Mouse (Mus musculus): ENCODE data around the gene Kptn. TPM values are rescaled to one million over a fixed set of nuclear protein-coding genes. Genes with fewer than 3 reads are reported as not detected.
A peak's percentile ranks its signal among the peaks of the same experiment; 100 is the strongest.

Kptn gene
- polyA plus RNA-seq, 1 experiment from 2014 or later = 41.2 TPM

DNA sequence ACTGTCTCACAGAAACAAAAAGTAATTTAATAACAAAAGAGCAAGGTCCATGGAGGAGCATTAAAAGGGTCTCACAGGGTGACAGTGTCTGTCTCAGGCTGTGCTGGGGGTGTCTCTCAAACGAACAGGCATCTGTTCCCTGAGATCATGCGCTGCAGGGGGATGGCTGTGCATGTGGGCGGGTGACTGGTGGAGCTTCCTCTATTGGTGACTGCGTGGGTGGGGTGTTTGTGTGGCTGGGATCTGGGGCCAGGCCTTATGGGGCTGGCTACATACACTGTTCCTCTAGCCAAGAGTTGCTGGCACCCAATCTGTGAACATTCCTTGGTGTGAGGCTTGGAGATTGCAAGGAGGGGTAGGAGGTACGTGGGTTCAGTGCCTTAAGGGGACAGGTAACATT is 29.5 kb downstream of the Kptn start:
- no peaks in the 10 kb centered on the region for H3K9me3 ChIP-seq
- H3K4me2 ChIP-seq (replicated peaks) = no peak overlapping the region
- H3K4me1 ChIP-seq (replicated peaks) = peaks cover 19% of the 10 kb centered on the region
- no peak overlapping the region for H3K27ac ChIP-seq
- H3K27me3 ChIP-seq = no peaks in the 10 kb centered on the region
- no peak overlapping the region for H3K9ac ChIP-seq (replicated peaks)
- WGBS = 72% methylated on average over 5 of the region's 5 CpGs
- ATAC-seq = no peak
- peaks cover 22% of the 10 kb centered on the region for H3K36me3 ChIP-seq
- H3K4me3 ChIP-seq (replicated peaks) = no peak overlapping the region

DNA sequence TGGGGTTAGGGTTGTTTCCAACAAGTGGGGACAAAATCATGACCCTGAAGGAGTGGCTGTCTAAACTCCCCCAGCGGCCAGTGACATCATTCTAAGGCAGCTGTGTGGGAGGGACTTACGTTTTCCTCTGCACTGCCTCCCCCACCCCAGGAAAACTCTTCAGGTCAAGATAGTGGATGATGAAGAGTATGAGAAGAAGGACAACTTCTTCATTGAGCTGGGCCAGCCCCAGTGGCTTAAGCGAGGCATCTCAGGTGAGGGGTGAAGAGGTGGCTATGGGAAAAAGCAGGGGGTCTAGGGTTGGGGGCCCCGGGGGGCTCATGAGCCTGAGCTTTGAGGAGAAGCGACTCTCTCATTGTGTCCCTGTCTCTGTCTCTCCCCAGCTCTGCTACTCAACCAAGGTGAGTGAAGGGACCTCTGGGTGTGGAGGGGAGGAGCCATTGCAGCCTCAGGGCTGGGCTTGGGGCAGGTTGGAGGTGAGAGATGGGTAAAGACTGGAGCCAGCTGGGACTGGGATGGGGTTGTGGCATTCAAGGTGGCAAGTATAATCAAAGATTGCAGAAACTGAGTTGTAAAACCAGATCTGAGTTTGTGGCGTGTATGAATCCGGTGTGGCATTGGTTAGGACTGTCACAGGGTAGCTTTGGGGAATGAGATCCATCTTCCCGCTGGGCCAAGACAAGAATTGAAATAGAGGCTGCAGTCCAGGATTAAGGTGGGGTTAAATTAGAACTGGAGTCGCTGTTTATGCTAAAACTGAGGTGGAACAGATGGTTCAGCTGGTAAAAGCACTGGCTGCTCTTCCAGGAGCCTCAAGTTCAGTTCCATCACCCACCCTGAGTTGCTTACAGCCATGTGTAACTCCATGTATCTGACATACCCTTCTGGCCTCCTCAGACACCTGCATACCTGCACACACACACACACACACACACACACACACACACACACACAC is 30.8 kb downstream of the Kptn start:
- Histone ChIP-seq H3K27me3 (no peaks in the 10 kb centered on the region), H3K4me3 (replicated peaks) (no peak overlapping the region), H3K27ac (no peak overlapping the region), H3K36me3 (peaks cover 12% of the 10 kb centered on the region), H3K4me1 (replicated peaks) (peaks cover 19% of the 10 kb centered on the region), H3K9ac (replicated peaks) (no peak overlapping the region), H3K4me2 (replicated peaks) (no peak overlapping the region), H3K9me3 (no peaks in the 10 kb centered on the region)
- no peak for ATAC-seq
- WGBS = 73% methylated on average over 9 of the region's 9 CpGs

DNA sequence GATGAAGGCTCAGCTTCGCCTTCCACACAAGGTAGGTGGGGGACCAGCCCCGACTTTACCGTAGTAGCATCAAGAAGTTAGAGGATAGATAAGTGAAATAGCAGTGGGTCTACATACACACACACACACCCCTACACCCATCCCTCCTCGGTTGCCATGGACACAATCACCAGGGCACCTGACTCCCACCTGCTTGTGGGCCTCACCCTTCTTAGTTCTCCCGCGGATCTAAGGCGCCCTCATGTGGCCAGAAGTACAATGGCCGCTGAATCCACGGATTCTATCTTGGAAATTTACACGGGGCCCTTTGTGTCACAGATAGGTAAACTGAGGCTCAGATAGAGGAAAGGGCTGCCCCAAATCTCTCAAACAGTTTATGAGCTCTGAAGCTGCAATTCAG is 33.8 kb downstream of the Kptn start:
- no peak overlapping the region for H3K4me2 ChIP-seq (replicated peaks)
- H3K4me3 ChIP-seq (replicated peaks) = no peak overlapping the region
- H3K36me3 ChIP-seq = peaks cover 17% of the 10 kb centered on the region
- H3K27me3 ChIP-seq = peaks cover 12% of the 10 kb centered on the region
- H3K4me1 ChIP-seq (replicated peaks) = peaks cover 7% of the 10 kb centered on the region
- peak overlapping the region; percentile 44; the same call in 1 of the 2 replicates for H3K27ac ChIP-seq
- H3K9ac ChIP-seq (replicated peaks) = no peak overlapping the region
- H3K9me3 ChIP-seq = no peaks in the 10 kb centered on the region
- WGBS = 18% methylated on average over 10 of the region's 10 CpGs
- peak; percentile 92 for ATAC-seq

DNA sequence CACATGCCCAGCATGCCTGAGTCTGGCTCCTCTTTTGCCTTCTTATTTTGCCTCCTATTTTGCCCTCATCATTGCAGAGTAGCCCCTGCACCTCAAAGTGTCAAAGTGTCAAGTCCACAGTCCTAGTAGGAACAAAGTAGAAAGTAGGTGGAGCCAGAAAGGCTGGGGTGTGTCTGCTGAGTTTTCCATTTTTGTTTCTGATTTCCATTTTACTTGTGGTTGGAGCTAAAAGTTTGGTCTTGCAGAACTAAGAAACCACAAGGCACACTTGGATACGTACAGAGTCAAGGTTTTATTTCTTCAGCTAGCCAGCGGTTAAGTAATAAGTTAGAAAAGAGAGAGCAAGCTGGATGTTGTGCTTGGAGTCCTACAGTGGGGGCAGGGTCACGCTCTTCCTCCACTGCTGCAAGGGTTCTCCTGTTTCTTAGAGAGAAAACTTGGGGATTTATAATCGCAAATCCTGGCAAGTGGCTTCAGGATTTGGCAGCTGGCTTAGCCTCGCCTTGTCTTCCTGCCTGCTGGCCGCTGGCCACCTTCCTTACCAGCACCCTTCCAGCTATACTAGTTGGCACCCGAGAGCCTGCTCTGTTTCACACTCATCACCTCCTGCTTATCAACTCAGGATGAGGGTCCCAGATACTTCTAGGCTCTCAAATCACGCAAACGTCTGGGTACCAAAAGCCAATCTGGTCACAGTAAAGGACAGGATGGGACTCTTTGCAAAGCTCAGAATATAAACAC is 35.6 kb downstream of the Kptn start:
- no peak for ATAC-seq
- WGBS = 79% methylated on average over 9 of the region's 9 CpGs
- H3K9ac ChIP-seq (replicated peaks) = no peak overlapping the region
- H3K4me1 ChIP-seq (replicated peaks) = peaks cover 12% of the 10 kb centered on the region
- H3K27me3 ChIP-seq = peaks cover 25% of the 10 kb centered on the region
- H3K27ac ChIP-seq = no peak overlapping the region
- H3K4me3 ChIP-seq (replicated peaks) = no peak overlapping the region
- no peak overlapping the region for H3K4me2 ChIP-seq (replicated peaks)
- H3K36me3 ChIP-seq = peaks cover 13% of the 10 kb centered on the region
- H3K9me3 ChIP-seq = no peaks in the 10 kb centered on the region

DNA sequence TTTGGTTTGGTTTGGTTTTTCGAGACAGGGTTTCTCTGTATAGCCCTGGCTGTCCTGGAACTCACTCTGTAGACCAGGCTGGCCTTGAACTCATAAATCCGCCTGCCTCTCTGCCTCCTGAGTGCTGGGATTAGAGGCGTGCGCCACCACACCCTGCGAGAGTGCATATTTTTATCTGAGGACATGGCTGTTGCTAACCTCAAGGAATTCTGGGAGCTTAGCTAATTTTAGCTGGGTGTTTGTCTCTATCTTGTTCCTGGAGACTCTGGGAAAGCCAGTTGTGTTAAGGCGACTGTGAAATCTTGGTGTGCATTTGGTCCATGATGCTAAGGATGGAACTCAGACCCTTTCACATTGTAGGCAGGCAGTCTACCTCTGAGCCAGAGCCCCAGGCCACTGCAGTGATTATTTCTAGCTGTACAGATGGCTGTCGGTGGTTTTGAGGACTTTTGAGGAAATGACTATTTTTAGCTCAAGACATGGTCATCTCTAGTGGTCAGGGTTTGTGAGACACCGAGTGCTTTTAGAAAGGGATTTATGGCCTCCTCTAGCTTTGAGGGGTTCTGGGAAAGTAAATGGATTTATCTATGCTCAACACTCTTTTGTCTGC is 36.5 kb downstream of the Kptn start:
- no peak overlapping the region for H3K4me3 ChIP-seq (replicated peaks)
- H3K4me1 ChIP-seq (replicated peaks) = peaks cover 12% of the 10 kb centered on the region
- WGBS = 84% methylated on average over 8 of the region's 8 CpGs
- no peak for ATAC-seq
- peaks cover 25% of the 10 kb centered on the region for H3K27me3 ChIP-seq
- H3K4me2 ChIP-seq (replicated peaks) = no peak overlapping the region
- no peaks in the 10 kb centered on the region for H3K9me3 ChIP-seq
- no peak overlapping the region for H3K9ac ChIP-seq (replicated peaks)
- no peak overlapping the region for H3K27ac ChIP-seq
- peaks cover 7% of the 10 kb centered on the region; the same call in 1 of the 2 replicates for H3K36me3 ChIP-seq

DNA sequence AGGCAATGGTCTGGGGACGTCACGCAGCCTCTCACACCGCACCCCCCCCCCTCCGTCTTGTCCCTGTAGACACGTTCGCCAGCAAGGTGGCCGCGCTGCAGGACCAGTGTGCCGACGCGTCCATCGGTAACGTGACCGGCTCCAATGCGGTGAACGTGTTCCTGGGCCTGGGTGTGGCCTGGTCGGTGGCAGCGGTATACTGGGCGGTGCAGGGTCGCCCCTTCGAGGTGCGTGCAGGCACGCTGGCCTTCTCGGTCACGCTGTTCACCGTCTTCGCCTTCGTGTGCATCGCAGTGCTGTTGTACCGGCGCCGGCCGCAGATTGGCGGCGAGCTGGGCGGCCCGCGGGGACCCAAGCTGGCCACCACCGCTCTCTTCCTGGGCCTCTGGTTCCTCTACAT is 39.0 kb downstream of the Kptn start:
- 6% methylated on average over 38 of the region's 39 CpGs for WGBS
- H3K27me3 ChIP-seq = peaks cover 25% of the 10 kb centered on the region
- H3K9me3 ChIP-seq = no peaks in the 10 kb centered on the region
- peak; percentile 51 for ATAC-seq
- H3K36me3 ChIP-seq = peaks cover 7% of the 10 kb centered on the region; the same call in 1 of the 2 replicates
- no peak overlapping the region for H3K27ac ChIP-seq
- 0 out of 2 replicates have a peak, but pooled peaks cover 6% of the 10 kb centered on the region for H3K4me1 ChIP-seq (replicated peaks)
- peak overlapping the region; percentile 41 for H3K4me2 ChIP-seq (replicated peaks)
- peak overlapping the region; percentile 18 for H3K4me3 ChIP-seq (replicated peaks)
- peak overlapping the region; percentile 52; the same call in 1 of the 2 replicates for H3K9ac ChIP-seq (replicated peaks)

DNA sequence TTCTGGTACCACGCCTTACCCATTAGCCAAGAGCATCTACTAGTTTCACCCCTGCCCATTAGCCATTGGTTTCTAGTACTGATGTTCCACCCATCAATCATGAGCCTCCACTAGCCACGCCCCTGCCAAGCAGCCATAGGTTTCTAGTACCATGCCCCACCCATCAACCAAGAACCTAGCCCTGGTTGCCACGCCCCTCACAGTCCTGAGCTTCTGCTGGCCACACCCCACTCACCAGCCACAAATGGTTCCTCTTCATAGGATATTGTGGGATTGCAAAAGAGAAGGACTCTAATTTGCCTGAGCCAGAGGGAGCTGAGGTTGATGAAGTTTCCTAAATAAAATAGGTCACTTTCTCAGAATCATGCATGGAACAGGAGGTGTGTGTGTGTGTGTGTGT is 41.0 kb downstream of the Kptn start:
- WGBS = 65% methylated on average over 3 of the region's 3 CpGs
- no peak for ATAC-seq

DNA sequence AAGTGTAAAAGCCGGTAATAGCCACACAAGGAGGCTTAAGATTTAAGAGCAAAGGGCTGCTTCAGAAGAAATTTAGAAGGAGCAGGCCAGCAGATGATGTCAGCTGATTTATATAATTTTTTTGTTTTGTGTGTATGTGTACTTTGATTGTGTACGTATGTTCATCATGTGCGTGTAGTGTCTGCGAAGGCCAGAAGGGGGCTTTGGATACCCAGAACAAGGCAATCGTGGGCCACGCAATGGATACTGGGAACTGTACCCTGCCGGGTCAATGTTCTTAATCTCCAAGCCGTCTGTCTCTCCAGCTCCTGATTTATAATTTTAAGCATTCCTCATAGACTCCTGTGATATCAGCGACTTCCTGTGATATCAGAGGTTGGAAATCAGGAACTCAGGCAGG is 41.6 kb downstream of the Kptn start:
- Histone ChIP-seq H3K4me3 (replicated peaks) (no peak overlapping the region), H3K4me2 (replicated peaks) (no peak overlapping the region), H3K27ac (no peak overlapping the region), H3K36me3 (peaks cover 7% of the 10 kb centered on the region; the same call in 1 of the 2 replicates), H3K27me3 (peaks cover 25% of the 10 kb centered on the region), H3K4me1 (replicated peaks) (0 out of 2 replicates have a peak, but pooled peaks cover 6% of the 10 kb centered on the region), H3K9me3 (no peaks in the 10 kb centered on the region), H3K9ac (replicated peaks) (no peak overlapping the region)
- no peak for ATAC-seq
- WGBS = 91% methylated on average over 9 of the region's 9 CpGs

More for the DNA sequence above, 41.0 kb downstream of the Kptn start:
- no peak overlapping the region for H3K4me2 ChIP-seq (replicated peaks)
- H3K4me3 ChIP-seq (replicated peaks) = no peak overlapping the region
- H3K27ac ChIP-seq = no peak overlapping the region
- H3K4me1 ChIP-seq (replicated peaks) = 0 out of 2 replicates have a peak, but pooled peaks cover 6% of the 10 kb centered on the region
- peaks cover 25% of the 10 kb centered on the region for H3K27me3 ChIP-seq
- peaks cover 7% of the 10 kb centered on the region; the same call in 1 of the 2 replicates for H3K36me3 ChIP-seq
- no peaks in the 10 kb centered on the region for H3K9me3 ChIP-seq
- H3K9ac ChIP-seq (replicated peaks) = no peak overlapping the region

DNA sequence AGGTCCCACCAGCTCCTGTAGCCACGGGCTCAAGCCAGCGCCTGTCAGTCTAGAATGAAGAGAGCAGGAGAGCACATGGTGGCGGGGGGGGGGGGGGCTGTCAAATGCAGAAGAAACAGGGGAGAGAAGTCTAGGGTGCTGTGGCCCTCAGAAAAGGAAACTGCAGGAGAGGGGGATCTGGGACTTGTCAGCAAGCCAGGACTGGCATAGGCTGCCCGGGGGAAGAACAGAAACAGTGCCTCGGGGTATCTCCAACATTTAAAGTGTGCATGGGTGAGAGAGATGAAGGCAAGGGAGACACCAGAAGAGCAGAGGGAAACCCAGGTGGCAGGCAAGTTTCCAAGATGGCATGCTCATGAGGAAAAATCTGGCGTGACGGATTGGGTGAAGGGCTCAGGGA is 42.3 kb downstream of the Kptn start:
- H3K27ac ChIP-seq = no peak overlapping the region
- H3K36me3 ChIP-seq = peaks cover 4% of the 10 kb centered on the region; the same call in 1 of the 2 replicates
- H3K9ac ChIP-seq (replicated peaks) = no peak overlapping the region
- no peak overlapping the region for H3K4me2 ChIP-seq (replicated peaks)
- H3K4me3 ChIP-seq (replicated peaks) = no peak overlapping the region
- ATAC-seq = no peak
- H3K4me1 ChIP-seq (replicated peaks) = 0 out of 2 replicates have a peak, but pooled peaks cover 6% of the 10 kb centered on the region
- no peaks in the 10 kb centered on the region for H3K9me3 ChIP-seq
- 90% methylated on average over 6 of the region's 7 CpGs for WGBS
- H3K27me3 ChIP-seq = peaks cover 25% of the 10 kb centered on the region

DNA sequence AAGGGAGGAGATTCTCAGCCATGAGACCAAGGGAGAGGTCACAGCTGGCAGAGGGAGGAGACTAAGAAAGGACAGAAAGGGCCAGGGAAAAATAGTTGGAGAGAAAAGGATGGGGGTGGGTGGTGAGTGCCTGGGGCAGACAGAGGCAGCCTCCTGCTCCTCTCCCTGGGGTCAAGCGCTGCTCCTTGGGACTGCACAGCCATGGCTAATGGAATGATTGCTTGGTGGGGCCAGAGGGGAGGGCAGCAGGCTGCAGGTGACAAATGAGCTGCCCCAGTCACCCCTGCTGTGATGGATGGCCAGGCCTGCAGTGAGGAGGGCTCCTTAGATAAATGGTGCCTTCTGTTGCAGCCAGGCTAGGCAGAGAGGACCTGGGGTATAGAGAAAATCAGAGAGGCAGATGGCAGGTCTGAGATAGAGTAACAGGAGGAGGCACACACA is 52.5 kb downstream of the Kptn start:
- Histone ChIP-seq H3K9ac (replicated peaks) (peak overlapping the region; percentile 57), H3K9me3 (no peaks in the 10 kb centered on the region), H3K27me3 (no peaks in the 10 kb centered on the region), H3K4me1 (replicated peaks) (peaks cover 44% of the 10 kb centered on the region), H3K4me3 (replicated peaks) (no peak overlapping the region), H3K27ac (peak overlapping the region; percentile 77), H3K36me3 (0 out of 2 replicates have a peak, but pooled peaks cover under 1% of the 10 kb centered on the region), H3K4me2 (replicated peaks) (no peak overlapping the region)
- WGBS = no CpG with 5 or more reads among the region's 1 CpGs
- ATAC-seq = no peak

DNA sequence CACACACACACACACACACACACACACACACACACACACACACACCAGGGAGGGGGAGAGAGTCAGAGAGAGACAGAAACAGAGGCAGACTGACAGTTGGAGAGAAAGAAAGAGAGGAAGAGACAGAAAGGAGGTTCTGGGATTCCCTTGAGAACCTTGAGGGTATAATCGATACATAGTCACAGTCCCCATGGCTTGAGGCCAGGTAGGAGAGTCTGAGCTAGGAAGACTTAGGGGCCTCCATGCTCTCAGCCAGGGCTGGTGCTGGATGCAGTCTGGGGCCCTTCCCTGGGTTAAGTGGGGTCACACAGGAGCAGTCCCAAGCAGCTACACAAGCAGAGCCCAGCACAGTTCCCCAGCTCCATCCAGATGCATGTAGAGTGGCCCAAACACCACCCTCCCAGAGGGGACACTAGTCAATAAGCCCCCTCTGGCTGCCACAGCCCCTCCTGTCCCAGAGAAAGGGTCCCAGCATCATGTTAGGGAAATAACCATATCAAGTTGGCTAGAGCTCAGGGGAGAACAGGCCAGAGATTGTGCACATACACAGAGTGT is 53.0 kb downstream of the Kptn start:
- Histone ChIP-seq H3K4me1 (replicated peaks) (peaks cover 49% of the 10 kb centered on the region), H3K4me2 (replicated peaks) (no peak overlapping the region; the same call in 1 of the 2 replicates), H3K9ac (replicated peaks) (peak overlapping the region; percentile 91; the same call in 1 of the 2 replicates), H3K4me3 (replicated peaks) (no peak overlapping the region), H3K27me3 (no peaks in the 10 kb centered on the region), H3K36me3 (peaks cover 6% of the 10 kb centered on the region), H3K9me3 (no peaks in the 10 kb centered on the region), H3K27ac (peak overlapping the region; percentile 77)
- 33% methylated on average over 1 of the region's 1 CpGs for WGBS
- no peak; the same call in 1 of the 2 replicates for ATAC-seq
